Mouse (Mus musculus) forebrain, embryonic 16.5 days (tissue): ENCODE measurements around the gene Hira. TPM values are rescaled to one million over a fixed set of nuclear protein-coding genes. Genes with fewer than 3 reads are reported as not detected.
"Not testable (repeated sequence)": the region's sequence is repeated elsewhere in the genome, so short reads cannot be mapped to it uniquely, and the experiment has no call there.

ENCODE experiments used
- ATAC-seq: fragments of 200-750 bp; cut with Nextera tagmentation; 2 replicates; pipeline ENCODE4 v1.8.0; 2017; ENCODE audit warnings: mild to moderate bottlenecking, moderate library complexity
- H3K27ac ChIP-seq: fragments of 300-500 bp; sonication (generic); 2 replicates; pipeline ENCODE4 v1.5.1; 2014; ENCODE audit warnings: low read length, control low read depth
- H3K27me3 ChIP-seq: fragments of 300-500 bp; sonication (generic); replicated peaks from 2 replicates; pipeline ENCODE4 v1.6.1; 2014; ENCODE audit warnings: low read length; ENCODE audit not compliant: control insufficient read depth, insufficient read depth
- H3K36me3 ChIP-seq: fragments of 300-500 bp; sonication (generic); 2 replicates; pipeline ENCODE4 v1.6.1; 2014; ENCODE audit not compliant: control insufficient read depth, insufficient read depth
- H3K4me1 ChIP-seq: fragments of 300-500 bp; sonication (generic); replicated peaks from 2 replicates; pipeline ENCODE4 v1.6.1; 2014; ENCODE audit warnings: low read length; ENCODE audit not compliant: control insufficient read depth, insufficient read depth
- H3K4me2 ChIP-seq: fragments of 300-500 bp; sonication (generic); 2 replicates; pipeline ENCODE4 v1.6.1; 2014; ENCODE audit warnings: mild to moderate bottlenecking, low read length, control low read depth
- H3K4me3 ChIP-seq: fragments of 300-500 bp; sonication (generic); replicated peaks from 2 replicates; pipeline ENCODE4 v1.5.1; 2014; ENCODE audit warnings: mild to moderate bottlenecking, low read length, control low read depth
- H3K9ac ChIP-seq: fragments of 300-500 bp; sonication (generic); replicated peaks from 2 replicates; pipeline ENCODE4 v1.6.1; 2014; ENCODE audit warnings: low read depth, low read length, control low read depth
- H3K9me3 ChIP-seq: fragments of 300-500 bp; sonication (generic); 2 replicates; pipeline ENCODE4 v1.6.1; 2016; ENCODE audit warnings: low read length; ENCODE audit not compliant: control insufficient read depth
- WGBS: fragments of 180-500 bp; shearing (Covaris S2); extraction: QIAGEN DNeasy Blood & Tissue Kit; methylation state at CpG from one replicate; pipeline ENCODE4 v1.1.7; 2014; 5-methylcytosine and 5-hydroxymethylcytosine counted together
- polyA plus RNA-seq: library from polyadenylated mRNA; unstranded; fragments of >200 nt; fragmentation: Nextera tagmentation; extraction: Ambion mirVana; gene quantifications from 2 replicates; pipeline ENCODE4 v1.2.1, GENCODE M21; 2015

Gene Hira
- polyA plus RNA-seq, 1 experiment from 2014 or later = 23.1 TPM

DNA sequence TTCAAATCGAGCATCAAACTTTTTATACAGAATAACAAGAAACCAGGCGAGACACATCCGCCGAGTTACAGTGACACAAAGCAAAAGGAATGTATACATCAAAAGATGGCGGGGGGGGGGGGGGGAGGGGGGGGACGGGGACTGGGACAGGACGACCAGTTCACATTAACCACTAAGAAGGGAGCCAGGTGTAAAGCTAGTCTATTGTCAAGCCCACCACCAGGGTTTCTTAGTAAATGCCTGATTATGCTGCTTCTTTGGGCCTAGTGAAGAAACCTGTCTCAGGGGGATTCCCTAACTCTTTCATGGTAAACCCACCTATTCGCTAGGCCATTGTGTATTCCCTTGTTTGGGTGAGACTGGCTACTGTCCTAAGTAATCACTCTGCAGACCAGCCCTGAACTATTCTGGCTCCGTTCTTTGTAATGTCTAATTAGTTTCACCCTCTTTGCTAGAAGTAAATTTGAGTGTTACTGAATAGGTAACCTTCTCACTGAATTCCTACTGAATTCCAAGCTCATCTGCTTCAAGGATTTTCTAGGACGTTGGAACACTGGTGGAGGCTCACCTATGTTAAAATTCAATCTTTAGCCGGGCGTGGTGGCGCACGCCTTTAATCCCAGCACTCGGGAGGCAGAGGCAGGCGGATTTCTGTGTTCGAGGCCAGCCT lies 27.2 kb upstream of the Hira start:
- not testable (repeated sequence) for H3K4me1 ChIP-seq, H3K9ac ChIP-seq, H3K9me3 ChIP-seq, H3K27me3 ChIP-seq, H3K4me2 ChIP-seq, H3K36me3 ChIP-seq, ATAC-seq, H3K27ac ChIP-seq, H3K4me3 ChIP-seq
- WGBS = 94% methylated on average over 14 of the region's 17 CpGs

DNA sequence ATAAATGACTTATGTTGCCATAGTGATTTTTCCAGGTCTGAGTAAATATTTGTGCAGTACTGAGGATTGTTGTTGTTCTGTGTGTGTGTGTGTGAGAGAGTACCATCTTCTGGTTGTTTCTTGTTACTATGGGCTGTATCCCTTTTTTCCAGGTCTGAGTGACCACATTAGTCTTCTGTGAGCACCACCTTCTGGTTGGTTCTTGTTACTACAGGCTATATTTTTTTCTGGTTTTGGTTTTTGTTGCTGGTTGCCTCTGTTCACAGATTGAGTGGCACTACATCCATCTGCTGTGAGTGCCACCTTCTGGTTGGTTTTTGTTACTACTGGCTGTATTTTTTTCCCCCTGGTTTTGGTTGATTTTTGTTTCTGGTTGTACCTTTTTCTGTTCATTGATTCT lies 18.3 kb upstream of the Hira start:
- Histone ChIP-seq H3K4me2 (no peak overlapping the region), H3K36me3 (no peaks in the 10 kb centered on the region), H3K9me3 (no peaks in the 10 kb centered on the region), H3K27me3 (no peaks in the 10 kb centered on the region), H3K27ac (no peak overlapping the region), H3K4me3 (no peak overlapping the region), H3K4me1 (no peaks in the 10 kb centered on the region), H3K9ac (no peak overlapping the region)
- ATAC-seq = no peak

- WGBS = 63% methylated on average over 1 of the region's 1 CpGs
- Histone ChIP-seq H3K4me1 (no peaks in the 10 kb centered on the region), H3K4me3 (no peak overlapping the region), H3K27ac (no peak overlapping the region), H3K9ac (no peak overlapping the region), H3K36me3 (no peaks in the 10 kb centered on the region), H3K4me2 (no peak overlapping the region), H3K27me3 (no peaks in the 10 kb centered on the region), H3K9me3 (no peaks in the 10 kb centered on the region)
- no peak for ATAC-seq
These were observed 16.7 kb upstream of the Hira start for GRCm38 (mm10) chr16:18860186-18860585.

DNA sequence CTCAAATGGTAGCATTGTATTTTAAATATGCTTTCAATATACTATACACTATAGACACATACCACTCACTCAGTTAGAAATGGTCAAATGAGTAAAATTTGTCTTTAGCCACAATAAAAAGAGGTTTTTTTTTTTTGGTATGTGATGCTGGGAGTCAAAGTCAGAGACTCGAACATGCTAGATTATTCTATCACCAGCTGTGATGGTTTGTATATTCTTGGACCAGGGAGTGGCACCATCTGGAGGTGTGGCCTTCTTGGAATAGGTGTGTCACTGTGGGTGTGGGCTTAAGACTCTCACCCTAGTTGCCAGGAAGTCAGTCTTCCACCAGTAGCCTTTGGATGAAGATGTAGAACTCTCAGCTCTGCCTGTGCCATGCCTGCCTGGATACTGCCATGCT lies 6.3 kb upstream of the Hira start:
- ATAC-seq = not testable (repeated sequence)
- H3K36me3 ChIP-seq = peaks cover 20% of the 10 kb centered on the region

DNA sequence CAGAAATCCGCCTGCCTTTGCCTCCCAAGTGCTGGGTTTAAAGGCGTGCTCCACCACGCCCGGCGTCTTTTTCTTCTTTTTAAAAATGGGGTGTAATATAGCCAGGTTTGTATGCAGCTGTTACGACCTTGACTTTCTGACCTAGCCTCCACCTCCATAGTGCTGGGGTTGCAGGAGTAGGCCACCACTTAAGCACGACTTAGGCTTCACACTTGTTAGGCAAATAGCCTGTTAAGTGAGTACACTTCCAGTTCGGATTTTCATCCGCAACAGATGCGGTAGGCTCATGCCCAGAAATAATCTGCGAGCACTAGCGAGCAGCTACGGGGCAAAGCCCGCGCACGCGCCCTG lies 771 bp upstream of the Hira start:
- Histone ChIP-seq H3K4me1 (peaks cover 28% of the 10 kb centered on the region), H3K27me3 (no peaks in the 10 kb centered on the region), H3K9ac (peak overlapping the region; percentile 90), H3K36me3 (peaks cover 18% of the 10 kb centered on the region), H3K4me2 (peak overlapping the region; percentile 66), H3K9me3 (no peaks in the 10 kb centered on the region), H3K4me3 (peak overlapping the region; percentile 70), H3K27ac (peak overlapping the region; percentile 97)
- under 1% methylated on average over 17 of the region's 17 CpGs for WGBS
- ATAC-seq = no peak

More for the DNA sequence above, 6.3 kb upstream of the Hira start:
- not testable (repeated sequence) for H3K4me3 ChIP-seq, H3K27me3 ChIP-seq, H3K4me2 ChIP-seq, H3K9ac ChIP-seq, H3K9me3 ChIP-seq, H3K4me1 ChIP-seq, H3K27ac ChIP-seq
- WGBS = 97% methylated on average over 1 of the region's 1 CpGs

GRCm38 (mm10) chr16:18877386-18878090 lies 701 bp downstream of the Hira start:
- H3K27ac ChIP-seq = peak overlapping the region; percentile 97
- peak; percentile 24 for ATAC-seq
- WGBS = under 1% methylated on average over 42 of the region's 43 CpGs
- H3K4me2 ChIP-seq = peak overlapping the region; percentile 66
- H3K36me3 ChIP-seq = peaks cover 8% of the 10 kb centered on the region; the same call in 1 of the 2 replicates
- H3K27me3 ChIP-seq = no peaks in the 10 kb centered on the region
- H3K9ac ChIP-seq = peak overlapping the region; percentile 90
- peak overlapping the region; percentile 70 for H3K4me3 ChIP-seq
- peaks cover 28% of the 10 kb centered on the region for H3K4me1 ChIP-seq
- no peaks in the 10 kb centered on the region for H3K9me3 ChIP-seq

GRCm38 (mm10) chr16:18878091-18878720 lies 1.4 kb downstream of the Hira start:
- H3K4me3 ChIP-seq = peak overlapping the region; percentile 70
- no peaks in the 10 kb centered on the region for H3K27me3 ChIP-seq
- peak overlapping the region; percentile 97 for H3K27ac ChIP-seq
- peak overlapping the region; percentile 90 for H3K9ac ChIP-seq
- H3K36me3 ChIP-seq = peaks cover 3% of the 10 kb centered on the region; the same call in 1 of the 2 replicates
- H3K9me3 ChIP-seq = no peaks in the 10 kb centered on the region
- WGBS = 21% methylated on average over 20 of the region's 20 CpGs
- H3K4me1 ChIP-seq = peaks cover 28% of the 10 kb centered on the region
- ATAC-seq = no peak
- peak overlapping the region; percentile 66 for H3K4me2 ChIP-seq

- no peaks in the 10 kb centered on the region for H3K9me3 ChIP-seq
- ATAC-seq = no peak
- H3K4me1 ChIP-seq = peaks cover 17% of the 10 kb centered on the region
- H3K4me3 ChIP-seq = no peak overlapping the region
- no peak overlapping the region for H3K9ac ChIP-seq
- no peak overlapping the region for H3K27ac ChIP-seq
- no peaks in the 10 kb centered on the region for H3K27me3 ChIP-seq
- H3K36me3 ChIP-seq = no peaks in the 10 kb centered on the region
- no peak overlapping the region for H3K4me2 ChIP-seq
These were observed 7.2 kb downstream of the Hira start for GRCm38 (mm10) chr16:18884044-18884443.

DNA sequence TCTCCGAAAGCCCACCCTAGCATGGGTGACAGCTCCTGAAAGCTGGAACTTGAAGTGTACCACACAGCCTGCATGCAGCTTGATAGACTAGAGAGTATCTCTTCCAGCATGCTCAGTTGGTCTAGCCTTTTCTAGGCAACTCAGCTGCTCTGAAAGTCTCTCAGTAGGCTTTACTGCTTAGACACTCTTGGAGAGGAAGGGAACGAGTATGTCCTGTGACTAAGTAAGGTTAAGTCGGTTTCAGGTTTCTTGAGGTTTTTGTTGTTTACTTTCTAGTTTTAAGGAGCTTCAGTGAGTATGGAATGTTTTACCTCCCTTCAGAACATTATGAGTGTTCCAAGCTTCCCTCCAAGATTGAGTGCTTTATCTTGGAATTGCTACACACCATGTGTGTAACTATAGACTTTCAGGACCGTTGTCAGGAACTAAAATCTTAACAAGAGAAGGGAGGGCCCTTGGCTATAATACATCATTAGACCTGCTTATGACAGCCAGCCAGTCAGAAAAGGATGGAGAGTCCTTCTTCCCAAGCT lies 17.1 kb downstream of the Hira start:
- WGBS = 93% methylated on average over 4 of the region's 4 CpGs
- H3K4me2 ChIP-seq = no peak overlapping the region
- H3K36me3 ChIP-seq = peaks cover 15% of the 10 kb centered on the region; the same call in 1 of the 2 replicates
- no peak overlapping the region for H3K9ac ChIP-seq
- no peak for ATAC-seq
- no peaks in the 10 kb centered on the region for H3K27me3 ChIP-seq
- no peak overlapping the region for H3K4me3 ChIP-seq
- no peaks in the 10 kb centered on the region for H3K4me1 ChIP-seq
- H3K27ac ChIP-seq = no peak overlapping the region
- H3K9me3 ChIP-seq = no peaks in the 10 kb centered on the region
